Mouse (Mus musculus) retina, embryonic 14.5 days (tissue): ENCODE results near the gene Sec14l2.
A peak's percentile ranks its signal among the peaks of the same experiment; 100 is the strongest.

ENCODE experiments used
- DNase-seq: peaks from one replicate; pipeline ENCODE4 v3.0.0-alpha.2; 2015; ENCODE audit warnings: low spot score

Gene Sec14l2

DNA sequence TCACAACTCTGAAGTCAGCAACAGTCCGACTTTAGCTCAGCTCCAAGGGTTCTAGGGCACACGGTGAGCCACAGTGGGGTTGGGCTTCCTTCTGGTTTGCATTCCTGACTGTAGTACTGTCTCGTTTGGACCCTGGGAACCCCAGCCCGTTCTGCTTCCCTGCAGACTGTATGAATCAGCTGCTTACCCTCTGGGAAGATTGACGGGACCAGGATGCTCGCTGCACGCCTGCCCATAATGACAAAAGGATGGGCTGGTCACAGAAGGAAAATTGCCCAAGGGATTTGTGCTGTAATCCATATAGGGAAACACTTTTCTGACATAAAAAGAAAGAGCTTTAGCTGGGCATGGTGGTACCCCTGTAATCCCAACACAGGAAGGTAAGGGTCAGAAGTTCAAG lies 24.4 kb downstream of the Sec14l2 start:
- no peak for DNase-seq

DNA sequence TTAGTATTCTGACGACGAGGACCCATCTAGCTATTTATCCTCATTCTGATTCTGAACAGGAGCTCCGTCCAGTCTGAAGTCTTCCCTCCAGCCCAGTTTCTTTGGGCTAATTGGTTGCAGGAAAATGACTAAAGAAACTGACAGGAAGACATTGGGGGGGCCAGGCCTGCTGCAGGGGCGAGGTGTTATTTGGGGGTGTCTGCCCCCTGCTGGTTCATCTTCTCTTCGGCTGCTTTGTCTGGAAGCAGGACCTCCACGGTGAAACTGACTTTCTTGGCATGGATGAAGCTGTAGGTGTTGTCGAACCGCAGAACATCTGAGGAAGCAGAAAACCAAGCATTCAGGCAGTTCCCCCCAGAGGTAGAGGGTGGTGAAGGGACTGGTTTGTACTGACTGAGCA lies 25.1 kb downstream of the Sec14l2 start:
- no peak for DNase-seq

- DNase-seq, result peak; percentile 58
These were observed 26.1 kb downstream of the Sec14l2 start for GRCm38 (mm10) chr11:4097091-4097621.

DNA sequence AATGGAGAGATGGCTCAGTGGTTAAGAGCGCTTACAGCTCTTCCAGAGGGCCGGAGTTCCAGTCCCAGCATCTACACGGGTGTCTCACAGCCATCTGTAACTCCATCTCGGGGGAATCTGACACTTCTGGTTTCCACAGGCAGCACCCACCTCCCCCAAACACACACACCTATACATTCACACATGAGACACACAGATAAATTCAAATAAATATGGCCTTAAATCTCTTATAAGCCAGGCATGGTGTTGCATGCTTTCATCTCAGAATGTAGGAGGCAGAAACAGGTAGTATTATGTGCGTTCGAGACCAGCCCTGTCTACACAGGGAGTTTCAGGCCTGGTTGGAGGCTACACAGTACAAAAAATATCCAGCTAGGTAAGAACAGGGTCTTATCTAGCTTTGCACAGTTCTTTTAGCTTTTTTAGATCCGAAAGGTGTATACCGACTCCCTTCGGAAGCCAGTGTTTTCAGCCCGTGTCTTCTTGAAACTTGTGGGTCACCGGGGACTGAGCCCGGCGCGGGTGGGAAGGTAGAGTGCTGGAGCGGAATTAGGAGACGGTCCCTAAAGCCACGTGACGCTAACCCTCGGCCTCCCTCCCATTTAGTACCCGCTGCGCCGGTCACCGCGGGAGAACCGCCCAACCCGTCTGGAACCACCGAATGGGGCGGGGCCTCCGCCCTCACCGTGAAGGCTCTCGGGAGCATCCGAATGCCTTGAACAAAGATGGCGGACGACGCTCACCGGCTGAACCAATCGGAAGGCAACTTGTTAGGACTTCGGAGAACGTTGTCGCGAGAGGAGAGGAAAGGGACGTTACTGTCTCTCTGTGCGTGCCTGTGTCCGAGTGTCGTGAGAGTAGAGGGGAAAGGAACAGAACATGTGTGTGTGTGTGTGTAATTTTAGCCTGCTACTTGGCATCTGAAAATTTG lies 26.9 kb downstream of the Sec14l2 start:
- DNase-seq, result peak; percentile 99

GRCm38 (mm10) chr11:4095171-4096053 lies 27.8 kb downstream of the Sec14l2 start, which contains the start of gene Mtfp1:
Mtfp1 (minus strand) TSS chr11:4095445.
- peak; percentile 71 for DNase-seq

- peak; percentile 85 for DNase-seq
These were observed 28.6 kb downstream of the Sec14l2 start for GRCm38 (mm10) chr11:4094378-4095170.

- DNase-seq, result no peak
These were observed 29.5 kb downstream of the Sec14l2 start for GRCm38 (mm10) chr11:4093459-4094377.

- DNase-seq, result no peak
These were observed 35.9 kb downstream of the Sec14l2 start for GRCm38 (mm10) chr11:4087267-4087666.

DNA sequence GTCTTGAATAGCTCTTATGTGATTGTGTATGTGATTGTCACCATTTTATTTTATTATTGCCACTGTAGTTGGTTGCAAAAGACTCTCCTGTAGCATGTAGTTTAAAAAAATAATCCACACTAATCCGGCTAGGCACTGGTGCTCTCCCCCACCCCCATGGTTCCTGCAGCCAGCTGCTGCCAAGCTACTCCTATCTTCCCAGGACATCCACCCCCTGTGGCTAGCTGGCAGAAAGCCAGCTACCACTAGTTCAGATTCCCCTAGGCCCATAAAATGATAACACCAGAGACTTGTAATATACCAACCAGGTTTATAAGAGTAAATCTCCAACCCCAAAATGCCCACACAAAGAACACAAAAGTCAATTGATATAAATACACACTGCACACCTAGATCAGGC lies 37.0 kb downstream of the Sec14l2 start:
- DNase-seq, result no peak

GRCm38 (mm10) chr11:4083316-4084078 lies 39.7 kb downstream of the Sec14l2 start:
- peak; percentile 95 for DNase-seq

- peak; percentile 78 for DNase-seq
These were observed 43.0 kb downstream of the Sec14l2 start for GRCm38 (mm10) chr11:4080219-4080618.

DNA sequence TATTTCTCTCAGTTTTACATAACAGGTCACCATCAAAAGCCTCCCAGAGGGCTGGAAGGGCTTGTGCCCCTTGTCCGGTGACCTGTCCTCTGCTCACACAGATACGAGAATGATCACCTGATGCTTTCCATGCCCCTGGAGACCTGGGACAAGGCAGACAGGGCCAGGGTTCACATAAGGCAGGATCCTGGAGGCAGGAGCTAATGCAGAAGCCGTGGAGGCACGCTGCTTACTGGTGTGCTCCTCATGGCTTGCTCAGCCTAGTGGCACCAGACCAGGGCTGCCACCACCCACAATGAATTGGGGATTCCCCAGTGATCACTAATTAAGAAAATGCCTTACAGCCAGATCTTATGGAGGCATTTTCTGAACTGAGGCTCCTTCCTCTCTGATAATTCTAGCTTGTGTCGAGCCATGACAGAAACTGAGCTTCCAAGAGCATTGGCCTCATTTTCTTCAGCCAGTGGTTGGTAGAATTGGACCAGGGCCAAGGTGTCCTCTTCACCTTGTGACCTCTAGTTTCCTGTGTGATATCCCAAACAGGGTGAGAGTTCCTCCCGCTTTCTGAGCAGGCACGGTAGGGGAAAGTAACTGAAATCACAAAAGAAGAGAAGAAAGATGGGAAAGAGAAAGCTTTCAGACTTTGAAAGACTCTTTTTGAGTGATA lies 44.8 kb downstream of the Sec14l2 start:
- no peak for DNase-seq

DNA sequence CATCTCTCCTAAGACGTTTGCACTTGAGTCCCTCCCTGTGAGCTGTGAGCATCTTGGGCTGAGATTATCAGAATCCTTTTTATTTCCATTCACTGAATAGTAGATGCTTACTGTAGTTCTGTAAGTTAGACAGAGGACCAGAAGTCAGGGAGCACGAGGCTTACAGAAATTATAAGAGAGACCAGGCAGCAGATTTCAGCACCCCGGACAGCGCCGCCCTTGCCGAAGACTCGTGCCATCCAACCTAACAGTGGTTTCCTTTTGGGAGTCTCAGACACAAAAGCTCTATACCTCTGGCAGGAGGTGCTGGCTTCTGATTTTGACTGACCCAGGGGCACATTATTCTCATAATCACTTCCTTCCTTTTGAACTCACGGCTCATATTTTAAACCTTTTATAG lies 46.6 kb downstream of the Sec14l2 start:
- peak; percentile 75 for DNase-seq

DNA sequence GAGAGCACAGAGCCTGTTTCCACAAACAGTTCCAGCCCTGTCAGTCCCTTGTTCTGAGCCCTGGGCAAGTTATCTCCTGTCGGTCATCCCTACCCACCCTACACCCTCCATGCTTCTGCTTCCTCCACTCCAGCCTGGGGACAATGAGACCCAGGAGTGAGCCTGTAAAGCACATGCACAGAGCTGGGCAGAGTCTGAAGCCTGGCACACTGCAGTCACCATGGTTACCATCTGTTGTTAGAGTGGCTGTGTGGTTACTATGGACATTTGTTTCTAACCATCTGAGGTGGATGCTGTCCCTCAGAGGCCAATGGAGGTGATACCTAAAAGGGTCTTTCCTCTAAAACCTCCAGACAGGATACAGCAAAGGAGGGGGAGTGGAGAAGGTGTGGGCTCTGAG lies 53.6 kb downstream of the Sec14l2 start:
- no peak for DNase-seq

DNA sequence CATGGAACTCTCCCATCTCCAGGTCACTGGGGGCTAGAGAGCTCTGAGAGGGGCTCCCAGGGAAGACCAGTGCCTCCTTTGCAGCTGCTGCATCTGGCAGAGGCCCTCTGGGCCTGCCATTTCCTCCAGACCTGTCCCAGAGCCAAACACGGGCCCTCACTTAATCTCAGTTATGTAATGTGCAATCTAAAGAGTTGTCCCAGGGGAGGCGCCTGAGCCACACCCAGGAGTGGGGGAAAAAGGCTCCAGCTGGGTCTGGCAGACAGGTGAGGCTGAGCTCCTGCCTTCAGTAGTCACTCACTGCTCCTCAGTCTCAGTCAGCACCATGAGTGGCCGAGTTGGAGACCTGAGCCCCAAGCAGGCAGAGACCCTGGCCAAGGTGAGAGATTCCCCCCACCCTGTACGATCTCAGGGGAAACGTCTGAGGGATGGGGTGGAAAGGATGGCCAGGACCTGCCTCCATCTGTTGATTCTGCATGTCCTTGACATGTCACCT lies 58.5 kb downstream of the Sec14l2 start, which contains the start of gene Sec14l3:
Gene Sec14l3 (plus strand): TSS at position 215 of the 496 bp plus-strand sequence.
- DNase-seq, result no peak

DNA sequence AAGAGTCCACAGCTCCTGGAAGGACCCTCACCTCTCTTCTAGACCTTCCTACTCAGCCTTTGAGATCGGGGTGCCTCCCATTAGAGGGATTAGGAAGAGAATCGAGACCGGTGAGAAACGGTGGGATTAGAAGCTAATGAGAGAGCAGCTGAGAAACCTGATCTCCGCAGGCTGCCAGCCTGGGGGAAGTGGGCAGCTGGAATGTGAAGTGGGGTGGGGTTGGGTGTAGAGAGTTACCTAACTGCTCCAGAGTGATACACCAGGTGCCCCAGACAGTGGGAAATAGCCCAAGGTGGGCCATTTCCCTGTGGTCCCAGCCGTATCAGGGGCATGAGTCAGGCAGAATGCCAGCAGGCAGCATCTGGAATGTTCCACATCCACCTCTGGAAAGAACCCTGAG lies 60.2 kb downstream of the Sec14l2 start:
- no peak for DNase-seq

- DNase-seq, result no peak
These were observed 60.7 kb downstream of the Sec14l2 start for GRCm38 (mm10) chr11:4062523-4062922.

- DNase-seq, result no peak
These were observed 62.2 kb downstream of the Sec14l2 start for GRCm38 (mm10) chr11:4060866-4061575.
